Comparison of ENCODE assay signal across 12 mouse cellular contexts in the genomic region with DNA sequence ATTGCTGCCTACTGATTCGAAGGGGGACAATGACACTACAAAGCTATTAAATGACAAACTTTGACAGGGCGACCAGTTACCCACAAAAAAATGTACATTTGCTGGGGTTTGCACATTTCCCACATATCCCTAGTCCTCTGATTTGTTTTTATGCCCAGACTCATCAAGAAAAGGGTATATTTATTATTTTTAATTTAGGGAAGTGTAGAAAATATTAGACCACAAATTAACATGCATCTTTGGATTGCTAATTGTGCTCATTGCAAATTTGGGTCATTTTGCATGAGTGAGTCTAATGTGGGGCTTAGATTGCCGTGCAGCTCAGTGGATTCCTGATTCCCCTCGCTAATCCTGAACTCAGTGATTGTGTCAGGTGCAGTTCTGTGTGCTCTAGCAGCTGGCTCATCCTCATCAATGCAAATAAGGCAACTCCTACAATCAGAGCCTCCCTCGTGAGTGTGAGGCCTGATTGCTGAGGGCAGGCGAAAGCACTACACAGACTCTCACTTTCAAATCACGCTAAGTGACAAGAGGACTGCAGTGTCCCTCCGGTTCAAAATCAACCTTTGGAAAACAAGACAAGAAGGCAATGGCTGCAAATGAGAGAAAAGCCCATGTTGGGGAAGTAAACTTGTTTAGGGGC.
DNase-seq lines count a peak whose midpoint lies in the region; ATAC-seq lines count a peak whose summit lies in the region.
"Had no signal": no experiment of that assay in that cellular context is flagged by ENCODE, and none has a peak within 500 bp of the region (broad histone marks: within the 10 kb centered on the region; RNA-seq: fewer than 3 reads in every experiment).

No protein-coding gene starts in this region.

- no peak overlapping the region for H3K4me3 ChIP-seq in forebrain, embryonic 16.5 days (replicated peaks; ENCODE audit: low read length)
- no peak overlapping the region for H3K4me3 ChIP-seq in midbrain, embryonic 13.5 days (replicated peaks)
- no peak overlapping the region for H3K4me3 ChIP-seq in heart, embryonic 12.5 days
- H3K4me3 ChIP-seq: embryonic facial prominence, embryonic 12.5 days had no signal

- H3K27me3 ChIP-seq in forebrain, embryonic 16.5 days (replicated peaks; ENCODE audit: control insufficient read depth, insufficient read depth, low read length), result no peaks in the 10 kb centered on the region
- H3K27me3 ChIP-seq in midbrain, embryonic 13.5 days, result no peaks in the 10 kb centered on the region
- H3K27me3 ChIP-seq in heart, embryonic 12.5 days (replicated peaks), result no peaks in the 10 kb centered on the region
- H3K27me3 ChIP-seq: embryonic facial prominence, embryonic 12.5 days had no signal

- H3K9ac ChIP-seq in forebrain, embryonic 16.5 days (replicated peaks; ENCODE audit: low read depth, low read length), result peak overlapping the region; percentile 52
- no peak overlapping the region; the same call in 1 of the 2 replicates for H3K9ac ChIP-seq in midbrain, embryonic 13.5 days (replicated peaks)
- no peak overlapping the region for H3K9ac ChIP-seq in heart, embryonic 12.5 days
- H3K9ac ChIP-seq: embryonic facial prominence, embryonic 12.5 days; lung, embryonic 14.5 days had no signal

- H3K4me2 ChIP-seq in forebrain, embryonic 16.5 days (ENCODE audit: low read length), result peak overlapping the region; percentile 45
- H3K4me2 ChIP-seq in midbrain, embryonic 13.5 days (replicated peaks), result peak overlapping the region; percentile 32
- no peak overlapping the region for H3K4me2 ChIP-seq in heart, embryonic 12.5 days
- H3K4me2 ChIP-seq: embryonic facial prominence, embryonic 12.5 days; lung, embryonic 14.5 days had no signal

- peak; percentile 78 for DNase-seq in brain, adult 2 months (ENCODE audit: low read depth, low spot score)
- DNase-seq in cerebellum, adult 8-10 months, result peak; percentile 46
- no peak for DNase-seq in gastrocnemius, postnatal 14 days
- no peak for DNase-seq in urinary bladder, adult 2 months (ENCODE audit: low spot score)
- no peak for DNase-seq in thymus, postnatal 10 days (ENCODE audit: low spot score in 2 of 2)
- DNase-seq: adrenal gland, adult 2 months; gastrocnemius, postnatal 10 days; lung, embryonic 14.5 days had no signal

- 5% methylated on average over 8 of the region's 8 CpGs for WGBS in forebrain, embryonic 16.5 days
- 24% methylated on average over 8 of the region's 8 CpGs for WGBS in midbrain, embryonic 13.5 days
- 59% methylated on average over 8 of the region's 8 CpGs for WGBS in heart, embryonic 12.5 days

- H3K4me1 ChIP-seq in forebrain, embryonic 16.5 days (replicated peaks; ENCODE audit: control insufficient read depth, insufficient read depth, low read length), result peaks cover 35% of the 10 kb centered on the region
- peaks cover 60% of the 10 kb centered on the region for H3K4me1 ChIP-seq in midbrain, embryonic 13.5 days (replicated peaks)
- no peaks in the 10 kb centered on the region for H3K4me1 ChIP-seq in heart, embryonic 12.5 days (replicated peaks)
- H3K4me1 ChIP-seq: embryonic facial prominence, embryonic 12.5 days had no signal

- ATAC-seq in forebrain, embryonic 16.5 days, result peak; percentile 47
- peak; percentile 86 for ATAC-seq in midbrain, embryonic 13.5 days
- ATAC-seq in heart, embryonic 12.5 days (ENCODE audit: insufficient number of reproducible peaks, low FRiP score), result no peak

- H3K27ac ChIP-seq in forebrain, embryonic 16.5 days (ENCODE audit: low read length), result peak overlapping the region; percentile 94
- peak overlapping the region; percentile 88 for H3K27ac ChIP-seq in midbrain, embryonic 13.5 days
- no peak overlapping the region for H3K27ac ChIP-seq in heart, embryonic 12.5 days (ENCODE audit: poor library complexity, severe bottlenecking)
- H3K27ac ChIP-seq: embryonic facial prominence, embryonic 12.5 days had no signal

- intact Hi-C loops in gastrocnemius, postnatal 14 days (cut with DNase I; ENCODE audit: low total_unique reads), result no loop called here

- H3K9me3 ChIP-seq in forebrain, embryonic 16.5 days (ENCODE audit: control insufficient read depth, low read length), result no peaks in the 10 kb centered on the region
- no peaks in the 10 kb centered on the region for H3K9me3 ChIP-seq in midbrain, embryonic 13.5 days
- H3K9me3 ChIP-seq in heart, embryonic 12.5 days (replicated peaks), result no peaks in the 10 kb centered on the region
- H3K9me3 ChIP-seq: embryonic facial prominence, embryonic 12.5 days had no signal

- H3K36me3 ChIP-seq in forebrain, embryonic 16.5 days (ENCODE audit: control insufficient read depth, insufficient read depth), result no peaks in the 10 kb centered on the region
- H3K36me3 ChIP-seq in midbrain, embryonic 13.5 days, result no peaks in the 10 kb centered on the region
- no peaks in the 10 kb centered on the region for H3K36me3 ChIP-seq in heart, embryonic 12.5 days
- H3K36me3 ChIP-seq: embryonic facial prominence, embryonic 12.5 days had no signal

Comparison
In these comparisons a context has a peak if more than half of its experiments do, and no peak if none do; other contexts are left out.
1. DNase-seq: peak in brain, adult 2 months (single experiment) and cerebellum, adult 8-10 months (single experiment); none in gastrocnemius, postnatal 14 days (single experiment), urinary bladder, adult 2 months (single experiment) and thymus, postnatal 10 days (0 of 2).